Mouse (Mus musculus): Measurements from ENCODE around the gene Dusp22. TPM values are rescaled to one million over a fixed set of nuclear protein-coding genes. Genes with fewer than 3 reads are reported as not detected.

The Dusp22 gene
- total and polyA plus RNA-seq, 2 experiments from 2014 or later, result 23.5 to 29.3 TPM

GRCm38 (mm10) chr13:30715060-30715459 lies 55.3 kb downstream of the Dusp22 start:
- ATAC-seq (ENCODE audit: low FRiP score), result no peak
- no peak overlapping the region for H3K4me3 ChIP-seq (ENCODE audit: low read depth, low read length)
- TF ChIP-seq CTCF (IDR thresholded peaks at IDR 0.05), result no peak
- H3K9me3 ChIP-seq (ENCODE audit: low read length), result no peaks in the 10 kb centered on the region
- WGBS, result 91% methylated on average over 7 of the region's 7 CpGs
- no peaks in the 10 kb centered on the region for H3K4me1 ChIP-seq (ENCODE audit: insufficient read depth, low read length)
- no peaks in the 10 kb centered on the region for H3K27me3 ChIP-seq (ENCODE audit: insufficient read depth, low read length)
- no peak overlapping the region for H3K9ac ChIP-seq (replicated peaks; ENCODE audit: low read length, poor library complexity, severe bottlenecking)
- no peak overlapping the region for H3K4me2 ChIP-seq (ENCODE audit: low read depth, low read length, poor library complexity, severe bottlenecking)
- no peak overlapping the region for H3K27ac ChIP-seq (ENCODE audit: low read depth, low read length)
- DNase-seq (ENCODE audit: low spot score), result no peak
- H3K36me3 ChIP-seq (ENCODE audit: insufficient read depth, low read length), result peaks cover 10% of the 10 kb centered on the region; the same call in 1 of the 2 replicates

GRCm38 (mm10) chr13:30715573-30715972 lies 55.8 kb downstream of the Dusp22 start:
- Histone ChIP-seq H3K9ac (replicated peaks; ENCODE audit: low read length, poor library complexity, severe bottlenecking) (no peak overlapping the region), H3K9me3 (ENCODE audit: low read length) (no peaks in the 10 kb centered on the region), H3K27ac (ENCODE audit: low read depth, low read length) (no peak overlapping the region), H3K36me3 (ENCODE audit: insufficient read depth, low read length) (peaks cover 10% of the 10 kb centered on the region; the same call in 1 of the 2 replicates), H3K27me3 (ENCODE audit: insufficient read depth, low read length) (no peaks in the 10 kb centered on the region), H3K4me3 (ENCODE audit: low read depth, low read length) (no peak overlapping the region), H3K4me1 (ENCODE audit: insufficient read depth, low read length) (no peaks in the 10 kb centered on the region), H3K4me2 (ENCODE audit: low read depth, low read length, poor library complexity, severe bottlenecking) (no peak overlapping the region)
- no peak for TF ChIP-seq CTCF (IDR thresholded peaks at IDR 0.05)
- ATAC-seq (ENCODE audit: low FRiP score) (no peak), DNase-seq (ENCODE audit: low spot score) (no peak)
- 88% methylated on average over 4 of the region's 4 CpGs for WGBS

- WGBS, result 65% methylated on average over 5 of the region's 5 CpGs
- no peak for ATAC-seq (ENCODE audit: low FRiP score)
- peak; percentile 33 for DNase-seq (ENCODE audit: low spot score)
- no peak overlapping the region for H3K4me3 ChIP-seq (ENCODE audit: low read depth, low read length)
- H3K27me3 ChIP-seq (ENCODE audit: insufficient read depth, low read length), result no peaks in the 10 kb centered on the region
- no peaks in the 10 kb centered on the region for H3K9me3 ChIP-seq (ENCODE audit: low read length)
- H3K36me3 ChIP-seq (ENCODE audit: insufficient read depth, low read length), result peaks cover 5% of the 10 kb centered on the region; the same call in 1 of the 2 replicates
- H3K4me1 ChIP-seq (ENCODE audit: insufficient read depth, low read length), result no peaks in the 10 kb centered on the region
- no peak for TF ChIP-seq CTCF (IDR thresholded peaks at IDR 0.05)
- no peak overlapping the region for H3K4me2 ChIP-seq (ENCODE audit: low read depth, low read length, poor library complexity, severe bottlenecking)
- H3K27ac ChIP-seq (ENCODE audit: low read depth, low read length), result no peak overlapping the region
- H3K9ac ChIP-seq (replicated peaks; ENCODE audit: low read length, poor library complexity, severe bottlenecking), result no peak overlapping the region
Observed at GRCm38 (mm10) chr13:30716611-30717010, 56.8 kb downstream of the Dusp22 start.

GRCm38 (mm10) chr13:30722601-30723000 lies 62.8 kb downstream of the Dusp22 start:
- H3K9me3 ChIP-seq (ENCODE audit: low read length), result no peaks in the 10 kb centered on the region
- 0 out of 2 replicates have a peak overlapping the region, but pooled peaks have one; percentile 2 for H3K9ac ChIP-seq (replicated peaks; ENCODE audit: low read length, poor library complexity, severe bottlenecking)
- WGBS, result 10% methylated on average over 7 of the region's 7 CpGs
- TF ChIP-seq CTCF (IDR thresholded peaks at IDR 0.05), result no peak
- no peak overlapping the region for H3K4me3 ChIP-seq (ENCODE audit: low read depth, low read length)
- ATAC-seq (ENCODE audit: low FRiP score) (no peak; the same call in 1 of the 2 replicates), DNase-seq (ENCODE audit: low spot score) (no peak)
- H3K27ac ChIP-seq (ENCODE audit: low read depth, low read length), result no peak overlapping the region
- H3K4me1 ChIP-seq (ENCODE audit: insufficient read depth, low read length), result no peaks in the 10 kb centered on the region
- no peak overlapping the region for H3K4me2 ChIP-seq (ENCODE audit: low read depth, low read length, poor library complexity, severe bottlenecking)
- H3K27me3 ChIP-seq (ENCODE audit: insufficient read depth, low read length), result no peaks in the 10 kb centered on the region
- no peaks in the 10 kb centered on the region for H3K36me3 ChIP-seq (ENCODE audit: insufficient read depth, low read length)

GRCm38 (mm10) chr13:30723258-30723657 lies 63.5 kb downstream of the Dusp22 start:
- H3K4me2 ChIP-seq (ENCODE audit: low read depth, low read length, poor library complexity, severe bottlenecking), result no peak overlapping the region
- no peaks in the 10 kb centered on the region for H3K4me1 ChIP-seq (ENCODE audit: insufficient read depth, low read length)
- no peaks in the 10 kb centered on the region for H3K9me3 ChIP-seq (ENCODE audit: low read length)
- no peaks in the 10 kb centered on the region for H3K27me3 ChIP-seq (ENCODE audit: insufficient read depth, low read length)
- H3K4me3 ChIP-seq (ENCODE audit: low read depth, low read length), result no peak overlapping the region
- no peak for TF ChIP-seq CTCF (IDR thresholded peaks at IDR 0.05)
- H3K27ac ChIP-seq (ENCODE audit: low read depth, low read length), result no peak overlapping the region
- no peaks in the 10 kb centered on the region for H3K36me3 ChIP-seq (ENCODE audit: insufficient read depth, low read length)
- H3K9ac ChIP-seq (replicated peaks; ENCODE audit: low read length, poor library complexity, severe bottlenecking), result no peak overlapping the region
- ATAC-seq (ENCODE audit: low FRiP score) (no peak), DNase-seq (ENCODE audit: low spot score) (no peak)
- WGBS, result 64% methylated on average over 5 of the region's 5 CpGs

- no peak overlapping the region for H3K4me3 ChIP-seq (ENCODE audit: low read depth, low read length)
- no peak for TF ChIP-seq CTCF (IDR thresholded peaks at IDR 0.05)
- DNase-seq (ENCODE audit: low spot score) (no peak), ATAC-seq (ENCODE audit: low FRiP score) (no peak)
- H3K9me3 ChIP-seq (ENCODE audit: low read length), result no peaks in the 10 kb centered on the region
- 69% methylated on average over 8 of the region's 8 CpGs for WGBS
- no peaks in the 10 kb centered on the region for H3K4me1 ChIP-seq (ENCODE audit: insufficient read depth, low read length)
- no peaks in the 10 kb centered on the region for H3K27me3 ChIP-seq (ENCODE audit: insufficient read depth, low read length)
- no peak overlapping the region for H3K27ac ChIP-seq (ENCODE audit: low read depth, low read length)
- H3K4me2 ChIP-seq (ENCODE audit: low read depth, low read length, poor library complexity, severe bottlenecking), result no peak overlapping the region
- no peak overlapping the region for H3K9ac ChIP-seq (replicated peaks; ENCODE audit: low read length, poor library complexity, severe bottlenecking)
- H3K36me3 ChIP-seq (ENCODE audit: insufficient read depth, low read length), result no peaks in the 10 kb centered on the region
Observed at GRCm38 (mm10) chr13:30723858-30724257, 64.1 kb downstream of the Dusp22 start.

All from midbrain, postnatal 0 days (tissue).